ENCODE assay signal across 8 mouse cellular contexts in the genomic region with DNA sequence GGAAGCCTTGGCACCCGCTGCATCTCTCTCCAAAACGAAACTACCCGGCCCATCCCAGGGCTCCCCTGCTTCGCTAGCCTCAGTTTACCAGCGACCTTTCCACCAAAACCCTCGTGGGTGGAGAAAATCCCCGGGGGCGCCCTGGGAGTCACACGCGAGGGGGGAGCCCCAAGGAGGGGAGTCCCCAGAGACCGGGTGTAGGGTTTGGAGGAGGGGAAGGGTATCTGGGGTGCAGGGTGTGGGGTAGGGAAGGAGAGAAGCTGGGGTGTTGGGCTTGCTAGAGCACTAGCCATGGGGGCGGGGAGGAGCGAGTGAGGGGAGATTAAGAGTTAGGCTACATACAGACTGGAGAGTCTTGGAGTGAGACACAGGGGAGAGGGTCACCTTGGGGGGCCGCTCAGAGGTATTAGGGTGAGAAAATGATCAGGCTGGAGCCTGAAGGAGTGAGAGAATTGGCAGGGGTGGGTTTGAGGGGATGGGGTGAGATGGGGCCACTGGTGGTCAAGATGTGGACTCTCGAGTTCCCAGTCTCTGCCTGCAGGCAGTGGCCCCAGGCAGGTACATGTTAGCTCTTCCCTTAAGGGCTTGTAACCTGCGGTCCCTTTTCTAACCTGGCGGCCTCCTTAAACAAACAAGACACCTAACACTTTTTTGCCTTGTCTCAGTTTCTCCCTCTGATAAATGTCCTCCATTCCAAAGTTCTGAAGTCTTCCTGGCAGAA. TPM values are rescaled to one million over a fixed set of nuclear protein-coding genes. Genes with fewer than 3 reads are reported as not detected.
DNase-seq lines count a peak whose midpoint lies in the region; ATAC-seq and TF ChIP-seq lines count a peak whose summit lies in the region.

No protein-coding gene starts in this region.

- H3K9ac ChIP-seq in embryonic facial prominence, embryonic 12.5 days, result peak overlapping the region; percentile 10; the same call in 1 of the 2 replicates
- H3K9ac ChIP-seq in intestine, embryonic 15.5 days, result peak overlapping the region; percentile 49
- no peak overlapping the region for H3K9ac ChIP-seq in midbrain, postnatal 0 days (replicated peaks; ENCODE audit: low read length, poor library complexity, severe bottlenecking)

- no peak for DNase-seq in layer of hippocampus, adult 2 months (ENCODE audit: low spot score in 2 of 2)
- no peak for DNase-seq in layer of hippocampus, postnatal 25 days (ENCODE audit: extremely low spot score in 1 of 2, low spot score in 1 of 2)
- no peak for DNase-seq in midbrain, postnatal 0 days (ENCODE audit: low spot score)
- DNase-seq in ovary, postnatal 36 days (ENCODE audit: low spot score), result no peak
- DNase-seq in cerebellum, postnatal 4 days (ENCODE audit: low spot score in 2 of 2), result no peak
- DNase-seq in frontal cortex, postnatal 36 days (ENCODE audit: low spot score in 2 of 2), result no peak

- peak overlapping the region; percentile 65 for H3K4me3 ChIP-seq in layer of hippocampus, adult 2 months
- H3K4me3 ChIP-seq in embryonic facial prominence, embryonic 12.5 days, result peak overlapping the region; percentile 59
- peak overlapping the region; percentile 60 for H3K4me3 ChIP-seq in intestine, embryonic 15.5 days (replicated peaks)
- no peak overlapping the region for H3K4me3 ChIP-seq in midbrain, postnatal 0 days (ENCODE audit: low read depth, low read length)

- no peak for TF ChIP-seq CTCF in layer of hippocampus, adult 2 months (conservative IDR thresholded peaks at IDR 0.05)
- TF ChIP-seq CTCF in midbrain, postnatal 0 days (IDR thresholded peaks at IDR 0.05), result no peak

- peaks cover 49% of the 10 kb centered on the region for H3K27me3 ChIP-seq in embryonic facial prominence, embryonic 12.5 days
- peaks cover 5% of the 10 kb centered on the region; the same call in 1 of the 2 replicates for H3K27me3 ChIP-seq in intestine, embryonic 15.5 days (replicated peaks)
- peaks cover 55% of the 10 kb centered on the region for H3K27me3 ChIP-seq in midbrain, postnatal 0 days (ENCODE audit: insufficient read depth, low read length)

- 2% methylated on average over 17 of the region's 17 CpGs for WGBS in embryonic facial prominence, embryonic 12.5 days
- WGBS in intestine, embryonic 15.5 days, result 4% methylated on average over 17 of the region's 17 CpGs
- 1% methylated on average over 17 of the region's 17 CpGs for WGBS in midbrain, postnatal 0 days

- no peaks in the 10 kb centered on the region for H3K36me3 ChIP-seq in embryonic facial prominence, embryonic 12.5 days
- no peaks in the 10 kb centered on the region for H3K36me3 ChIP-seq in intestine, embryonic 15.5 days
- H3K36me3 ChIP-seq in midbrain, postnatal 0 days (ENCODE audit: insufficient read depth, low read length), result no peaks in the 10 kb centered on the region

- H3K4me2 ChIP-seq in embryonic facial prominence, embryonic 12.5 days (replicated peaks), result peak overlapping the region; percentile 84
- peak overlapping the region; percentile 96 for H3K4me2 ChIP-seq in intestine, embryonic 15.5 days (replicated peaks)
- peak overlapping the region; percentile 87; the same call in 1 of the 2 replicates for H3K4me2 ChIP-seq in midbrain, postnatal 0 days (ENCODE audit: low read depth, low read length, poor library complexity, severe bottlenecking)

- H3K4me1 ChIP-seq in embryonic facial prominence, embryonic 12.5 days, result peaks cover 78% of the 10 kb centered on the region
- H3K4me1 ChIP-seq in intestine, embryonic 15.5 days (replicated peaks), result peaks cover 79% of the 10 kb centered on the region
- peaks cover 19% of the 10 kb centered on the region for H3K4me1 ChIP-seq in midbrain, postnatal 0 days (ENCODE audit: insufficient read depth, low read length)

- no peaks in the 10 kb centered on the region for H3K9me3 ChIP-seq in embryonic facial prominence, embryonic 12.5 days
- H3K9me3 ChIP-seq in intestine, embryonic 15.5 days, result no peaks in the 10 kb centered on the region
- H3K9me3 ChIP-seq in midbrain, postnatal 0 days (ENCODE audit: low read length), result no peaks in the 10 kb centered on the region

- H3K27ac ChIP-seq in layer of hippocampus, adult 2 months, result no peak overlapping the region; the same call in 1 of the 2 replicates
- no peak overlapping the region for H3K27ac ChIP-seq in embryonic facial prominence, embryonic 12.5 days
- H3K27ac ChIP-seq in intestine, embryonic 15.5 days, result peak overlapping the region; percentile 57
- H3K27ac ChIP-seq in midbrain, postnatal 0 days (ENCODE audit: low read depth, low read length), result no peak overlapping the region

- no peak for ATAC-seq in embryonic facial prominence, embryonic 12.5 days (ENCODE audit: insufficient number of reproducible peaks, insufficient read depth, low FRiP score, low TSS enrichment)
- no peak for ATAC-seq in intestine, embryonic 15.5 days
- no peak for ATAC-seq in midbrain, postnatal 0 days (ENCODE audit: low FRiP score)

RNA-seq across cellular contexts. Expression of a gene that starts 3.0 kb away (rescaled TPM):
- total RNA-seq in layer of hippocampus, adult 2 months (2021), result 10 to 100 TPM; 17.0 to 17.5 TPM
- total RNA-seq in layer of hippocampus, postnatal 25 days (2021), result 10 to 100 TPM; 15.0 to 16.7 TPM
- 15.9 and 20.5 TPM in 2 replicates for polyA plus RNA-seq in embryonic facial prominence, embryonic 12.5 days (2016; fragmentation: Nextera tagmentation; extraction: Ambion mirVana)
- polyA plus RNA-seq in intestine, embryonic 15.5 days (2015; fragmentation: Nextera tagmentation; extraction: Ambion mirVana), result 26.6 and 29.9 TPM in 2 replicates
- total RNA-seq in midbrain, postnatal 0 days (2014; rRNA removed), result 3.5 and 7.3 TPM in 2 replicates
- 5.0 and 6.4 TPM in 2 replicates for polyA plus RNA-seq in midbrain, postnatal 0 days (2015; fragmentation: Nextera tagmentation; extraction: Ambion mirVana)

RNA-seq across cellular contexts. Expression of a gene that starts 14.8 kb away (rescaled TPM):
- 10 to 100 TPM; 20.8 to 21.9 TPM for total RNA-seq in layer of hippocampus, adult 2 months (2021)
- total RNA-seq in layer of hippocampus, postnatal 25 days (2021), result 10 to 100 TPM; 17.5 to 19.6 TPM
- polyA plus RNA-seq in embryonic facial prominence, embryonic 12.5 days (2016; fragmentation: Nextera tagmentation; extraction: Ambion mirVana), result 70.3 TPM in 2 replicates
- 41.0 and 42.6 TPM in 2 replicates for polyA plus RNA-seq in intestine, embryonic 15.5 days (2015; fragmentation: Nextera tagmentation; extraction: Ambion mirVana)
- 40.2 and 47.3 TPM in 2 replicates for total RNA-seq in midbrain, postnatal 0 days (2014; rRNA removed)
- polyA plus RNA-seq in midbrain, postnatal 0 days (2015; fragmentation: Nextera tagmentation; extraction: Ambion mirVana), result 22.6 and 22.7 TPM in 2 replicates

RNA-seq across cellular contexts. Expression of a gene that starts 32.1 kb away (rescaled TPM):
- total RNA-seq in layer of hippocampus, adult 2 months (2021), result 100 to 1,000 TPM; 134 to 145 TPM
- total RNA-seq in layer of hippocampus, postnatal 25 days (2021), result 100 to 1,000 TPM; 145 to 167 TPM
- polyA plus RNA-seq in embryonic facial prominence, embryonic 12.5 days (2016; fragmentation: Nextera tagmentation; extraction: Ambion mirVana), result 308 and 322 TPM in 2 replicates
- polyA plus RNA-seq in intestine, embryonic 15.5 days (2015; fragmentation: Nextera tagmentation; extraction: Ambion mirVana), result 363 and 364 TPM in 2 replicates
- 153 and 267 TPM in 2 replicates for total RNA-seq in midbrain, postnatal 0 days (2014; rRNA removed)
- polyA plus RNA-seq in midbrain, postnatal 0 days (2015; fragmentation: Nextera tagmentation; extraction: Ambion mirVana), result 362 and 384 TPM in 2 replicates
